Mouse (Mus musculus) hindbrain, postnatal 0 days (tissue): ENCODE measurements around the gene Mrps6. TPM values are rescaled to one million over a fixed set of nuclear protein-coding genes. Genes with fewer than 3 reads are reported as not detected.

Experiments
- ATAC-seq: fragments of 200-750 bp; cut with Nextera tagmentation; 2 replicates; pipeline ENCODE4 v1.8.0; 2017; ENCODE audit warnings: mild to moderate bottlenecking, moderate TSS enrichment, moderate library complexity
- DNase-seq: peaks from one replicate; pipeline ENCODE4 v3.0.0-alpha.2; 2015; ENCODE audit warnings: low spot score
- H3K27ac ChIP-seq: fragments of 300-500 bp; sonication (generic); 2 replicates; pipeline ENCODE4 v1.5.1; 2014; ENCODE audit warnings: mild to moderate bottlenecking
- H3K27me3 ChIP-seq: fragments of 300-500 bp; sonication (generic); 2 replicates; pipeline ENCODE4 v1.6.1; 2014; ENCODE audit warnings: low read length, mixed read lengths; ENCODE audit not compliant: insufficient read depth
- H3K36me3 ChIP-seq: fragments of 300-500 bp; sonication (generic); 2 replicates; pipeline ENCODE4 v1.6.1; 2014; ENCODE audit warnings: low read length, mixed read lengths; ENCODE audit not compliant: insufficient read depth
- H3K4me1 ChIP-seq: fragments of 300-500 bp; sonication (generic); 2 replicates; pipeline ENCODE4 v1.6.1; 2014; ENCODE audit warnings: antibody characterized with exemption, low read length, mixed read lengths; ENCODE audit not compliant: insufficient read depth
- H3K4me2 ChIP-seq: fragments of 300-500 bp; sonication (generic); 2 replicates; pipeline ENCODE4 v1.6.1; 2014; ENCODE audit warnings: low read depth, mild to moderate bottlenecking, low read length, moderate library complexity, mixed read lengths
- H3K4me3 ChIP-seq: fragments of 300-500 bp; sonication (generic); 2 replicates; pipeline ENCODE4 v1.5.1; 2014; ENCODE audit warnings: low read length
- H3K9ac ChIP-seq: fragments of 300-500 bp; sonication (generic); replicated peaks from 2 replicates; pipeline ENCODE4 v1.6.1; 2014; ENCODE audit warnings: mild to moderate bottlenecking, low read length, moderate library complexity, mixed read lengths
- H3K9me3 ChIP-seq: fragments of 300-500 bp; sonication (generic); 2 replicates; pipeline ENCODE4 v1.6.1; 2016; ENCODE audit warnings: low read length, mixed read lengths
- CTCF ChIP-seq: IDR thresholded peaks from 2 replicates; pipeline ENCODE4 v1.5.1; 2016; ENCODE audit warnings: antibody characterized with exemption, control low read depth, low read depth
- WGBS: fragments of 180-500 bp; shearing (Covaris S2); extraction: QIAGEN DNeasy Blood & Tissue Kit; methylation state at CpG from one replicate; pipeline ENCODE4 v1.1.7; 2014; 5-methylcytosine and 5-hydroxymethylcytosine counted together
- polyA plus RNA-seq: library from polyadenylated mRNA; unstranded; fragments of >200 nt; fragmentation: Nextera tagmentation; extraction: Ambion mirVana; gene quantifications from 2 replicates; pipeline ENCODE4 v1.2.1, GENCODE M21; 2015
- total RNA-seq: library from RNA; depleted of rRNA; stranded (reverse); fragments of >200 nt; gene quantifications from 2 replicates; pipeline ENCODE4 v1.2.3, GENCODE M21; 2014

Mrps6 gene
- total and polyA plus RNA-seq, 2 experiments from 2014 or later = 33.2 to 181 TPM

DNA sequence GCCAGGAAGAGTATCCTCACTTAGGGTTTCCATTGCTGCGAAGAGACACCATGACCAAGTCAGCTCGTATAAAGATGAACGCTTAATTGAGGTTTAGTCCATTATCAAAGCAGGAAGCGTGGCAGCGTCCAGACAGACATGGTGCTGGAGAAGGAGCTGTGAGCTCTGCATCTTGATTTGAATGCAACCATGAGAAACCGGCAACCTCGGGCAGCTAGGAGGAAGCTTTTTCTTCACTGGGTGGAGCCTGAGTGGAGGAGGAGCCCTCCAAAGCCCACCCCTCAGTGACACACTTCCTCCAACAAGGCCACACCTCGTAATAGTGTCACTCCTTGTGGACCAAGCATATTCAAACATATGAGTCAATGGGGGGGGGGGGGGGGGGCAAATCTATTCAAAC is 71.8 kb downstream of the Mrps6 start:
- no peaks in the 10 kb centered on the region for H3K27me3 ChIP-seq
- no peak overlapping the region for H3K27ac ChIP-seq
- H3K4me2 ChIP-seq = no peak overlapping the region
- 90% methylated on average over 8 of the region's 8 CpGs for WGBS
- H3K36me3 ChIP-seq = no peaks in the 10 kb centered on the region
- no peak for TF ChIP-seq CTCF
- ATAC-seq (no peak), DNase-seq (no peak)
- H3K9ac ChIP-seq = no peak overlapping the region
- H3K9me3 ChIP-seq = no peaks in the 10 kb centered on the region
- no peaks in the 10 kb centered on the region for H3K4me1 ChIP-seq
- H3K4me3 ChIP-seq = no peak overlapping the region

DNA sequence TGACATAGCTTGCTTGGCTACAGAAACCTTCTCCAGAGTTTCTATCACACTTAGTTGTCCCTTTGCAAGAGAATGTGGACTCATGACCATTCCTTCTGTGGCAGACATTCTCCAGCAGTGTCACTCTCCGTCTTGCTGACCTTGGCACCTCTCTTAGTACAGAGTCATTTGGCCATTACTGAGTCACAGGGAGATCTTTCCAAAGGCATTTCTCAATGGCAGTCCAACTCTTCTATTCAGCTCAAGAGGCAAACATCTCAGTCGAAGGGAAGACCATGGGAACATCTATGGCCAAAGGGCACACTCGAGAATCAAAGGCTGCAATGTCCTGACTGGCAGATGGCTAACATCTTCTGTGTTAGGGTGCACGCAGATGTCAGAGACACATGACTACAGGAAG is 74.4 kb downstream of the Mrps6 start:
- Histone ChIP-seq H3K4me2 (no peak overlapping the region), H3K9ac (no peak overlapping the region), H3K27ac (no peak overlapping the region), H3K9me3 (no peaks in the 10 kb centered on the region), H3K4me1 (no peaks in the 10 kb centered on the region), H3K4me3 (no peak overlapping the region), H3K27me3 (no peaks in the 10 kb centered on the region), H3K36me3 (no peaks in the 10 kb centered on the region)
- 85% methylated on average over 4 of the region's 4 CpGs for WGBS
- DNase-seq = no peak
- TF ChIP-seq CTCF = no peak
- no peak for ATAC-seq

DNA sequence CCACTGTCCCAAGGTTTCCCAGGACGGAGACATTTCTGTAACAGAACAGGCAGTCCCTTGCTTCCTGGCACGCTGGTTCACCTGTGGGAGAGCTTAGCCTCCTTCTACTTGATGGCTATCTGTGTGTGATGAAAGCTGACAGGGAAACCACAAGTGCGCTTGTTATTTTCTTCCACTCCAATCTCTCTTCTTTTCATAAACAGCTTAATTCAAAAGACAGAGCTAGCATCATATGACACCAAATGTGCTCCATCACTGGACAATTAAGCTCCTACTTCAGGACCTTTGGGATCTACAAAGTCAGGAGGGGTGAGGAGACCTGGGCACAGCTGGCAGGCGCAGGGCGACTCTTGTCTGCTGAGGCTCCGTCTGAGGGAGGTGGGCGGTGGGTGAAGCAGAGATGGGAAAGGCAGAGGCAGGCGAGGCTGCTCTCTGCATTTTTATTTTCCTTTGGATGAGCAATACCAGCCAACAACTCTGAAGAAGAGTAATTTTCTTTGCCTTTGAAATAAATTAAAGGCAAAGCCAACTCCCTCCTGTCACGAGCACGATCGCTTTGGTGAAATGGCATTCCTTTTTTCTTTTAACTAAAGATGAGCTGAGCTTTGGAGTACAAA is 76.2 kb downstream of the Mrps6 start:
- H3K27ac ChIP-seq = no peak overlapping the region
- no peak for TF ChIP-seq CTCF
- ATAC-seq (no peak), DNase-seq (no peak)
- no peak overlapping the region for H3K9ac ChIP-seq
- H3K4me2 ChIP-seq = no peak overlapping the region
- peaks cover 5% of the 10 kb centered on the region for H3K4me1 ChIP-seq
- WGBS = 66% methylated on average over 11 of the region's 11 CpGs
- no peaks in the 10 kb centered on the region for H3K27me3 ChIP-seq
- H3K36me3 ChIP-seq = no peaks in the 10 kb centered on the region
- H3K4me3 ChIP-seq = no peak overlapping the region
- H3K9me3 ChIP-seq = no peaks in the 10 kb centered on the region

DNA sequence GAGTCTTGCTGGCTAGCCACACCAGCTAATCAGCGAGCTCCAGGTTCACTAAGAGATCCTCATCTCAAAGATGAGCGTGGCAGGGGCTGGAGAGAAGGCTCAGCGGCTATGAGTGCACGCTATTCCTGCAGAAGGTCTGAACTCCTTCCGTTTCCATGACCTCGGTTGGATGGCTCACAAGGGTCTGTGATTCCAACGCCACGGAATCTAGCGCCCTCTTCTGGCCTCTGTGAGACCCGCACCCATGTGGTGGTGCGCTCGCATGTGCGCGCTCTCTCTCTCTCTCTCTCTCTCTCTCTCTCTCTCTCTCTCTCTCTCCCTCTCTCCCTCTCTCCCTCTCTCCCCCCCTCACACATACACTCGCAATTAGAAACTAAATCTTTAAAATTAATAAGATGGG is 78.2 kb downstream of the Mrps6 start:
- no peak overlapping the region for H3K4me2 ChIP-seq
- TF ChIP-seq CTCF = peak; percentile 9; the same call in 1 of the 2 replicates
- H3K27me3 ChIP-seq = no peaks in the 10 kb centered on the region
- ATAC-seq (no peak), DNase-seq (no peak)
- 94% methylated on average over 15 of the region's 15 CpGs for WGBS
- H3K4me3 ChIP-seq = no peak overlapping the region
- H3K4me1 ChIP-seq = peaks cover 17% of the 10 kb centered on the region
- no peaks in the 10 kb centered on the region for H3K9me3 ChIP-seq
- H3K36me3 ChIP-seq = no peaks in the 10 kb centered on the region
- no peak overlapping the region for H3K27ac ChIP-seq
- no peak overlapping the region for H3K9ac ChIP-seq

DNA sequence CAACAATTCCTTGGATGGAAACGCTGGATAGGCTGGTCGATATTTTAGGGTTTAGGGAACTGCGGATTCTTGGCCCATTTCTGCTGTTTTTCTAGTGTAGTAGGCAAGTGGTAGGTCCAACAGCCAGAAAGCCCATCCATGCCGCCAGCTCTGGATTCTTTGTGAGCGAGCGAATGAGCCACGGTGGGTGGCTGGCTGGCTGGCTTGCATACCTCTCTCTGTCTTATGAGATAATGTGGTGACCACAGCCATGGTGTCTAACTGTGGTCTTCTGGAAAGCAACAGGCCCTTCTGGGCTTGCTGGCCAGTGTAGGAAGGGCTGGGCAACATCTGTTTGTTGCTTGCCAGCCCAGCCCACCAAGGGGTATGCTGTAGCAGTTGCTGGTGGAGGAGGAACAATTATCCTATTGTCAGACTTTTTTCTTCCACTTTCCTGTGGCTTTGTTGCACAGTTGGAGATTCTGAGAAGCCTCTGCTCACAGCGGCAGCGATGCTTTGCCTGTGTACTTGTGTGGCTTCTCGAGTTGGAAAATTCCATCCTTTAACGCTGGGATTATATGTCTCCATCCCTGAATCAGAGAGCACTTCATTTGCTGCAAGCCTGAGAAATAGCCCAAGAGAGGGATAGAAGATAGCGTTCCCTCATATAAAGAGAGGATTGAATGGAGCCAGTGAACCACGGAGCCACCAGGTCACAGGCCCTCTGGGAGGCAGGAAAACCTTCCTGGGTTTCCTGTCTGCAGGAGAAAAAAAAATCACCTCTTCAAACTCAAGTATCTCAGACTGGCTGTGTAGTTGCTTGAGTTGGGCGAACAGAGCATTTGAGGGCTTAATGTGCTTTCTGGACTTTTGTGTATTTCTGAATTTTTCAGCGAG is 81.6 kb downstream of the Mrps6 start:
- Histone ChIP-seq H3K9ac (no peak overlapping the region), H3K9me3 (no peaks in the 10 kb centered on the region), H3K27ac (peak overlapping the region; percentile 8; the same call in 1 of the 2 replicates), H3K4me3 (no peak overlapping the region), H3K4me1 (peaks cover 17% of the 10 kb centered on the region), H3K27me3 (no peaks in the 10 kb centered on the region), H3K4me2 (no peak overlapping the region), H3K36me3 (no peaks in the 10 kb centered on the region)
- WGBS = 24% methylated on average over 15 of the region's 15 CpGs
- DNase-seq (no peak), ATAC-seq (peak; percentile 57)
- TF ChIP-seq CTCF = no peak

DNA sequence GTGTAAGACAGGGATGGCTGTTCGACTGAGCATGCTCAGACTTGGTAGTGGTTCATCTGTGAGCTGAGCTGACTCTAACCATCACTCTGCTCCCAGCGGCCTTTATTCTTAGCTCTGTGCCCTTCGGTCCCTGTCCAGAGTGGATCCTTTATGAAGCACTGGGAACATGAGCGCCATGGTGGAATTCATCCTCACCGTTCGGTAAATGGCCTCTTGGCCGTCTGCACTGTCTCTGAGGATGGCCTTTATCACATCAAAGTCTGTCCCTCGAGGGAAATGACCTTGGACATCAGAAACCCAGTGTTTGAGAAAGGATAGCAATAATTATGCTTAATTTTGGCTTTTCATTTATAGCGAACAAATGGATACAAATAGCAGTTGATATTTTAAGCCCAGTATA is 82.3 kb downstream of the Mrps6 start:
- 59% methylated on average over 9 of the region's 9 CpGs for WGBS
- Histone ChIP-seq H3K36me3 (no peaks in the 10 kb centered on the region), H3K4me3 (no peak overlapping the region), H3K9ac (no peak overlapping the region), H3K4me2 (no peak overlapping the region), H3K9me3 (no peaks in the 10 kb centered on the region), H3K27me3 (no peaks in the 10 kb centered on the region), H3K4me1 (peaks cover 17% of the 10 kb centered on the region), H3K27ac (peak overlapping the region; percentile 8; the same call in 1 of the 2 replicates)
- no peak for TF ChIP-seq CTCF
- DNase-seq (no peak), ATAC-seq (no peak)

DNA sequence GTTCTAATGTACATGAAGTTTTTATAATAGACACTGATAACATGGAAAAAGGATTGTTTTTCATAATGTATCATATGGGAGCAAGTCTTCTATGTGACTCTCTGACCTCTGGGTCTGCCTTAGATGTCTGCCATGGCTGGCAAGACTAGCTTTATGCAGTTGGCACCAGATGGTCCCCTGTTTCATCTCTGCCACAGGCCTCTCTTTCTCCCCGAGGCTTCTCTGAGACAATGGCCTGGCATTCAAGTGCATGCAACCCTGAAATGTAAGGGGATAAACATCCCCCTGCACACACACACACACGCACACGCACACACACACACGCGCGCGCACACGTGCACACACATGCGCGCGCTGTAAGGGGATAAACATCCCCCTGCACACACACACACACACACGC is 83.0 kb downstream of the Mrps6 start:
- Histone ChIP-seq H3K27ac (no peak overlapping the region), H3K4me2 (no peak overlapping the region), H3K27me3 (no peaks in the 10 kb centered on the region), H3K9me3 (no peaks in the 10 kb centered on the region), H3K4me3 (no peak overlapping the region), H3K4me1 (peaks cover 17% of the 10 kb centered on the region), H3K9ac (no peak overlapping the region), H3K36me3 (no peaks in the 10 kb centered on the region)
- DNase-seq (no peak), ATAC-seq (no peak)
- TF ChIP-seq CTCF = no peak
- WGBS = 77% methylated on average over 12 of the region's 12 CpGs
